Mouse (Mus musculus) frontal cortex, adult 2 months (tissue): Measurements from ENCODE around the gene Gm10073. TPM values are rescaled to one million over a fixed set of nuclear protein-coding genes. Genes with fewer than 3 reads are reported as not detected.

Experiments
- DNase-seq, 2 experiments: peaks; one replicate each; pipeline ENCODE4 v3.0.0; 2022; ENCODE audit warnings: low spot score in 1 of 2; ENCODE audit errors: extremely low spot score in 1 of 2
- polyA plus RNA-seq: library from polyadenylated mRNA; depleted of rRNA; stranded (reverse); fragments of >200 nt; gene quantifications from 2 replicates; pipeline ENCODE4 v1.2.3, GENCODE M21; 2012

Gene Gm10073
- polyA plus RNA-seq, 1 experiment: 60.7 TPM

- DNase-seq: no peak
Observed at GRCm38 (mm10) chr8:106559844-106560243, 13.4 kb downstream of the Gm10073 start.

- DNase-seq: no peak
Observed at GRCm38 (mm10) chr8:106556068-106556645, 17.1 kb downstream of the Gm10073 start.

- DNase-seq: no peak
Observed at GRCm38 (mm10) chr8:106554011-106554410, 19.2 kb downstream of the Gm10073 start.

- DNase-seq: no peak
Observed at GRCm38 (mm10) chr8:106550906-106551305, 22.4 kb downstream of the Gm10073 start.

GRCm38 (mm10) chr8:106548366-106548936 lies 24.8 kb downstream of the Gm10073 start:
- no peak for DNase-seq

GRCm38 (mm10) chr8:106546746-106547145 lies 26.5 kb downstream of the Gm10073 start:
- DNase-seq: no peak

GRCm38 (mm10) chr8:106545149-106545548 lies 28.1 kb downstream of the Gm10073 start:
- no peak for DNase-seq

GRCm38 (mm10) chr8:106543043-106543442 lies 30.2 kb downstream of the Gm10073 start:
- no peak for DNase-seq

- no peak for DNase-seq
Observed at GRCm38 (mm10) chr8:106541002-106541401, 32.3 kb downstream of the Gm10073 start.

- DNase-seq: no peak
Observed at GRCm38 (mm10) chr8:106539193-106539592, 34.1 kb downstream of the Gm10073 start.

- no peak for DNase-seq
Observed at GRCm38 (mm10) chr8:106535448-106535847, 37.8 kb downstream of the Gm10073 start.

- DNase-seq: peak in 1 of 2 experiments; percentile 65
Observed at GRCm38 (mm10) chr8:106534449-106534848, 38.8 kb downstream of the Gm10073 start.

- DNase-seq: no peak
Observed at GRCm38 (mm10) chr8:106533709-106534108, 39.6 kb downstream of the Gm10073 start.

- no peak for DNase-seq
Observed at GRCm38 (mm10) chr8:106530566-106530965, 42.7 kb downstream of the Gm10073 start.

- no peak for DNase-seq
Observed at GRCm38 (mm10) chr8:106529885-106530482, 43.3 kb downstream of the Gm10073 start.

GRCm38 (mm10) chr8:106528596-106529249 lies 44.5 kb downstream of the Gm10073 start:
- DNase-seq: no peak

- no peak for DNase-seq
Observed at GRCm38 (mm10) chr8:106527241-106528036, 45.8 kb downstream of the Gm10073 start.

- DNase-seq: no peak
Observed at GRCm38 (mm10) chr8:106526725-106527124, 46.5 kb downstream of the Gm10073 start.
